Comparison of ENCODE assay signal across 9 mouse cellular contexts in genomic region chr12:75702084-75702738, GRCm38 (mm10). TPM values are rescaled to one million over a fixed set of nuclear protein-coding genes. Genes with fewer than 3 reads are reported as not detected.
A peak's percentile ranks its signal among the peaks of the same experiment; 100 is the strongest.
DNase-seq lines count a peak whose midpoint lies in the region; ATAC-seq and TF ChIP-seq lines count a peak whose summit lies in the region.
"Had no signal": no experiment of that assay in that cellular context is flagged by ENCODE, and none has a peak within 500 bp of the region (broad histone marks: within the 10 kb centered on the region; RNA-seq: fewer than 3 reads in every experiment).

No protein-coding gene starts in this region.

- no peak overlapping the region; the same call in 1 of the 2 replicates for H3K4me3 ChIP-seq in lung, postnatal 0 days (ENCODE audit: low read depth, low read length)
- H3K4me3 ChIP-seq in lung, adult 2 months (replicated peaks; ENCODE audit: extremely low read depth, low read depth, low read length) = no peak overlapping the region
- H3K4me3 ChIP-seq in intestine, embryonic 14.5 days (ENCODE audit: low read depth, low read length) = no peak overlapping the region
- H3K4me3 ChIP-seq in neural tube, embryonic 13.5 days = peak overlapping the region; percentile 23
- H3K4me3 ChIP-seq: liver, embryonic 13.5 days had no signal

- no peak for TF ChIP-seq CTCF in lung, postnatal 0 days (IDR thresholded peaks at IDR 0.05)
- TF ChIP-seq CTCF in lung, adult 2 months (IDR thresholded peaks at IDR 0.05; ENCODE audit: insufficient read depth, low read length) = no peak

- no peaks in the 10 kb centered on the region for H3K4me1 ChIP-seq in lung, postnatal 0 days (ENCODE audit: insufficient read depth, low read depth, low read length)
- H3K4me1 ChIP-seq in lung, adult 2 months (ENCODE audit: control insufficient read depth, insufficient read depth, low read length) = no peaks in the 10 kb centered on the region
- peaks cover 12% of the 10 kb centered on the region for H3K4me1 ChIP-seq in intestine, embryonic 14.5 days (replicated peaks; ENCODE audit: control insufficient read depth, insufficient read depth, low read length)
- peaks cover 13% of the 10 kb centered on the region for H3K4me1 ChIP-seq in neural tube, embryonic 13.5 days (replicated peaks)

- peak; percentile 32 for DNase-seq in lung, postnatal 0 days (ENCODE audit: low spot score)
- DNase-seq in lung, adult 2 months = no peak
- peak; percentile 24 for DNase-seq in gastrocnemius, adult 18-20 months (ENCODE audit: low spot score)
- DNase-seq in intestine, embryonic 14.5 days (ENCODE audit: low spot score) = no peak
- no peak for DNase-seq in left cerebral cortex, adult 11 months (ENCODE audit: low spot score)
- no peak for DNase-seq in T-cell, adult 2 months (ENCODE audit: low spot score)
- no peak for DNase-seq in frontal cortex, postnatal 36 days (ENCODE audit: low spot score in 2 of 2)
- DNase-seq: liver, embryonic 13.5 days had no signal

- WGBS in lung, postnatal 0 days = 59% methylated on average over 14 of the region's 14 CpGs
- WGBS in lung, adult 2 months = 54% methylated on average over 14 of the region's 14 CpGs
- WGBS in intestine, embryonic 14.5 days = 68% methylated on average over 14 of the region's 14 CpGs
- 72% methylated on average over 14 of the region's 14 CpGs for WGBS in neural tube, embryonic 13.5 days

- peak; percentile 54; the same call in 1 of the 2 replicates for ATAC-seq in lung, postnatal 0 days
- no peak for ATAC-seq in intestine, embryonic 14.5 days (replicated peaks; ENCODE audit: low FRiP score, low TSS enrichment, low read depth)
- no peak for ATAC-seq in neural tube, embryonic 13.5 days (ENCODE audit: low read depth)

- TF ChIP-seq POLR2A in lung, adult 2 months (IDR thresholded peaks at IDR 0.05; ENCODE audit: borderline replicate concordance, extremely low read depth, low read depth, low read length) = no peak

- peak overlapping the region; percentile 44 for H3K4me2 ChIP-seq in lung, postnatal 0 days (replicated peaks; ENCODE audit: low read depth, low read length)
- peak overlapping the region; percentile 48 for H3K4me2 ChIP-seq in intestine, embryonic 14.5 days (ENCODE audit: low read length)
- peak overlapping the region; percentile 46 for H3K4me2 ChIP-seq in neural tube, embryonic 13.5 days

- no peaks in the 10 kb centered on the region for H3K27me3 ChIP-seq in lung, postnatal 0 days (replicated peaks; ENCODE audit: insufficient read depth, low read length)
- H3K27me3 ChIP-seq in intestine, embryonic 14.5 days (replicated peaks; ENCODE audit: control insufficient read depth, insufficient read depth, low read length) = no peaks in the 10 kb centered on the region
- no peaks in the 10 kb centered on the region for H3K27me3 ChIP-seq in neural tube, embryonic 13.5 days
- H3K27me3 ChIP-seq: liver, embryonic 13.5 days had no signal

- no peaks in the 10 kb centered on the region for H3K9me3 ChIP-seq in lung, postnatal 0 days (ENCODE audit: low read length)
- H3K9me3 ChIP-seq in intestine, embryonic 14.5 days (ENCODE audit: control insufficient read depth, low read length) = 0 out of 2 replicates have a peak, but pooled peaks cover 5% of the 10 kb centered on the region
- H3K9me3 ChIP-seq in neural tube, embryonic 13.5 days = 0 out of 2 replicates have a peak, but pooled peaks cover 4% of the 10 kb centered on the region

- H3K27ac ChIP-seq in lung, postnatal 0 days (ENCODE audit: low read length) = peak overlapping the region; percentile 15; the same call in 1 of the 2 replicates
- H3K27ac ChIP-seq in intestine, embryonic 14.5 days (ENCODE audit: low read depth) = 0 out of 2 replicates have a peak overlapping the region, but pooled peaks have one; percentile 47
- no peak overlapping the region for H3K27ac ChIP-seq in neural tube, embryonic 13.5 days (replicated peaks)
- H3K27ac ChIP-seq: liver, embryonic 13.5 days had no signal

- no peak for TF ChIP-seq EP300 in lung, postnatal 0 days (IDR thresholded peaks at IDR 0.05)

- no peaks in the 10 kb centered on the region for H3K36me3 ChIP-seq in lung, postnatal 0 days (ENCODE audit: insufficient read depth, low read length)
- no peaks in the 10 kb centered on the region for H3K36me3 ChIP-seq in intestine, embryonic 14.5 days (ENCODE audit: control insufficient read depth, insufficient read depth, low read length)
- no peaks in the 10 kb centered on the region for H3K36me3 ChIP-seq in neural tube, embryonic 13.5 days
- H3K36me3 ChIP-seq: liver, embryonic 13.5 days had no signal

- no peak overlapping the region for H3K9ac ChIP-seq in lung, postnatal 0 days (replicated peaks; ENCODE audit: low read depth)
- H3K9ac ChIP-seq in intestine, embryonic 14.5 days (ENCODE audit: low read length) = 0 out of 2 replicates have a peak overlapping the region, but pooled peaks have one; percentile 22
- H3K9ac ChIP-seq in neural tube, embryonic 13.5 days = peak overlapping the region; percentile 52
- H3K9ac ChIP-seq: liver, embryonic 13.5 days had no signal

RNA-seq across cellular contexts. Expression of gene Wdr89, which starts 32.9 kb away (rescaled TPM):
- polyA plus RNA-seq in lung, postnatal 0 days (2015; fragmentation: Nextera tagmentation; extraction: Ambion mirVana) = 3.5 and 4.0 TPM in 2 replicates
- polyA plus RNA-seq in lung, adult 2 months (2012; rRNA removed) = 1.3 and 2.0 TPM in 2 replicates
- 1 to 10 TPM; 2.1 to 2.7 TPM for total RNA-seq in gastrocnemius, adult 18-20 months (2021)
- 14.7 and 15.9 TPM in 2 replicates for polyA plus RNA-seq in intestine, embryonic 14.5 days (2014; fragmentation: Nextera tagmentation; extraction: Ambion mirVana)
- polyA plus RNA-seq in neural tube, embryonic 13.5 days (2015; fragmentation: Nextera tagmentation; extraction: Ambion mirVana) = 5.4 and 7.0 TPM in 2 replicates

RNA-seq across cellular contexts. Expression of gene Sgpp1, which starts 33.3 kb away (rescaled TPM):
- 12.4 and 12.7 TPM in 2 replicates for polyA plus RNA-seq in lung, postnatal 0 days (2015; fragmentation: Nextera tagmentation; extraction: Ambion mirVana)
- 31.1 and 35.2 TPM in 2 replicates for polyA plus RNA-seq in lung, adult 2 months (2012; rRNA removed)
- total RNA-seq in gastrocnemius, adult 18-20 months (2021) = 10 to 100 TPM; 12.0 to 13.4 TPM
- 14.3 and 15.4 TPM in 2 replicates for polyA plus RNA-seq in intestine, embryonic 14.5 days (2014; fragmentation: Nextera tagmentation; extraction: Ambion mirVana)
- polyA plus RNA-seq in neural tube, embryonic 13.5 days (2015; fragmentation: Nextera tagmentation; extraction: Ambion mirVana) = 8.0 and 8.6 TPM in 2 replicates

Comparison
In these comparisons a context has a peak if more than half of its experiments do, and no peak if none do; other contexts are left out.
1. DNase-seq: peak in lung, postnatal 0 days (single experiment) and gastrocnemius, adult 18-20 months (single experiment); none in lung, adult 2 months (single experiment), intestine, embryonic 14.5 days (single experiment), left cerebral cortex, adult 11 months (single experiment), T-cell, adult 2 months (single experiment) and frontal cortex, postnatal 36 days (0 of 2).
2. Peak in every context shown above with its lines, with median percentiles within 50 percentile points of each other: H3K4me2 ChIP-seq.